Mouse (Mus musculus) midbrain, embryonic 16.5 days (tissue): Measurements from ENCODE around the gene Lonp1. TPM values are rescaled to one million over a fixed set of nuclear protein-coding genes. Genes with fewer than 3 reads are reported as not detected.
"Not testable (repeated sequence)": the region's sequence is repeated elsewhere in the genome, so short reads cannot be mapped to it uniquely, and the experiment has no call there.

Experiments
- ATAC-seq: fragments of 200-750 bp; cut with Nextera tagmentation; 2 replicates; pipeline ENCODE4 v1.8.0; 2017; ENCODE audit warnings: moderate TSS enrichment
- H3K27ac ChIP-seq: fragments of 300-500 bp; sonication (generic); 2 replicates; pipeline ENCODE4 v1.5.1; 2014; ENCODE audit warnings: mild to moderate bottlenecking, low read length, mixed read lengths
- H3K27me3 ChIP-seq: fragments of 300-500 bp; sonication (generic); 2 replicates; pipeline ENCODE4 v1.6.1; 2014; ENCODE audit warnings: low read depth, low read length, mixed read lengths; ENCODE audit not compliant: control insufficient read depth, insufficient read depth
- H3K36me3 ChIP-seq: fragments of 300-500 bp; sonication (generic); 2 replicates; pipeline ENCODE4 v1.6.1; 2014; ENCODE audit warnings: mild to moderate bottlenecking, low read length, moderate library complexity, mixed read lengths; ENCODE audit not compliant: control insufficient read depth, insufficient read depth
- H3K4me1 ChIP-seq: fragments of 300-500 bp; sonication (generic); 2 replicates; pipeline ENCODE4 v1.6.1; 2014; ENCODE audit warnings: mild to moderate bottlenecking, low read length, mixed read lengths; ENCODE audit not compliant: control insufficient read depth, insufficient read depth
- H3K4me2 ChIP-seq: fragments of 300-500 bp; sonication (generic); 2 replicates; pipeline ENCODE4 v1.6.1; 2014; ENCODE audit warnings: mild to moderate bottlenecking, low read length, mixed read lengths
- H3K4me3 ChIP-seq: fragments of 300-500 bp; sonication (generic); 2 replicates; pipeline ENCODE4 v1.5.1; 2014; ENCODE audit warnings: low read depth, mild to moderate bottlenecking, low read length, moderate library complexity, mixed read lengths
- H3K9ac ChIP-seq: fragments of 300-500 bp; sonication (generic); 2 replicates; pipeline ENCODE4 v1.6.1; 2014; ENCODE audit warnings: low read depth, low read length, mixed read lengths
- H3K9me3 ChIP-seq: fragments of 300-500 bp; sonication (generic); replicated peaks from 2 replicates; pipeline ENCODE4 v1.6.1; 2014; ENCODE audit warnings: mild to moderate bottlenecking, low read length, mixed read lengths; ENCODE audit not compliant: control insufficient read depth, poor library complexity, severe bottlenecking
- WGBS: fragments of 180-500 bp; shearing (Covaris S2); extraction: QIAGEN DNeasy Blood & Tissue Kit; methylation state at CpG from one replicate; pipeline ENCODE4 v1.1.7; 2014; 5-methylcytosine and 5-hydroxymethylcytosine counted together
- polyA plus RNA-seq: library from polyadenylated mRNA; unstranded; fragments of >200 nt; fragmentation: Nextera tagmentation; extraction: Ambion mirVana; gene quantifications from 2 replicates; pipeline ENCODE4 v1.2.1, GENCODE M21; 2015

The Lonp1 gene
- polyA plus RNA-seq, 1 experiment from 2014 or later, result 42.8 TPM

- H3K4me3 ChIP-seq, result peak overlapping the region; percentile 64
- H3K27me3 ChIP-seq, result no peaks in the 10 kb centered on the region
- no peak for ATAC-seq
- H3K27ac ChIP-seq, result no peak overlapping the region
- H3K9me3 ChIP-seq, result no peaks in the 10 kb centered on the region
- peak overlapping the region; percentile 77 for H3K9ac ChIP-seq
- 31% methylated on average over 14 of the region's 14 CpGs for WGBS
- H3K36me3 ChIP-seq, result peaks cover 24% of the 10 kb centered on the region
- peaks cover 15% of the 10 kb centered on the region for H3K4me1 ChIP-seq
- H3K4me2 ChIP-seq, result peak overlapping the region; percentile 83
Observed at GRCm38 (mm10) chr17:56614391-56615135, 12.1 kb downstream of the Lonp1 start.

- H3K9me3 ChIP-seq, ATAC-seq, H3K27me3 ChIP-seq: not testable (repeated sequence)
- H3K4me1 ChIP-seq, result peaks cover 18% of the 10 kb centered on the region
- H3K4me2 ChIP-seq, result peak overlapping the region; percentile 83
- peak overlapping the region; percentile 64 for H3K4me3 ChIP-seq
- H3K36me3 ChIP-seq, result peaks cover 19% of the 10 kb centered on the region
- WGBS, result 1% methylated on average over 26 of the region's 26 CpGs
- H3K27ac ChIP-seq, result peak overlapping the region; percentile 91
- H3K9ac ChIP-seq, result peak overlapping the region; percentile 77
Observed at GRCm38 (mm10) chr17:56613893-56614292, 12.8 kb downstream of the Lonp1 start.

GRCm38 (mm10) chr17:56613236-56613844 is 13.3 kb downstream of the Lonp1 start, which contains the start of gene Rpl36:
TSS of gene Rpl36 (plus strand) at chr17:56613416.
- peak within 1 kb of the TSS; percentile 91 for H3K27ac ChIP-seq
- peaks cover 24% of the 10 kb centered on the region for H3K4me1 ChIP-seq
- no peaks in the 10 kb centered on the region for H3K9me3 ChIP-seq
- ATAC-seq, result peak; percentile 61
- H3K27me3 ChIP-seq, result no peaks in the 10 kb centered on the region
- WGBS, result under 1% methylated on average over 47 of the region's 52 CpGs
- peak within 1 kb of the TSS; percentile 64 for H3K4me3 ChIP-seq
- H3K4me2 ChIP-seq, result peak within 1 kb of the TSS; percentile 83
- H3K9ac ChIP-seq, result peak within 1 kb of the TSS; percentile 77
- H3K36me3 ChIP-seq, result peaks cover 17% of the 10 kb centered on the region

- not testable (repeated sequence) for H3K27ac ChIP-seq, H3K9ac ChIP-seq, H3K4me2 ChIP-seq, H3K27me3 ChIP-seq, H3K9me3 ChIP-seq, H3K4me3 ChIP-seq, ATAC-seq, H3K36me3 ChIP-seq
- peaks cover 25% of the 10 kb centered on the region for H3K4me1 ChIP-seq
- 77% methylated on average over 10 of the region's 10 CpGs for WGBS
Observed at GRCm38 (mm10) chr17:56612565-56612939, 14.1 kb downstream of the Lonp1 start.

- ATAC-seq, result no peak
- Histone ChIP-seq H3K4me3 (no peak overlapping the region), H3K9ac (no peak overlapping the region), H3K36me3 (peaks cover 3% of the 10 kb centered on the region), H3K4me1 (peaks cover 25% of the 10 kb centered on the region), H3K27ac (no peak overlapping the region), H3K9me3 (no peaks in the 10 kb centered on the region), H3K4me2 (no peak overlapping the region), H3K27me3 (no peaks in the 10 kb centered on the region)
- 13% methylated on average over 14 of the region's 14 CpGs for WGBS
Observed at GRCm38 (mm10) chr17:56611861-56612564, 14.7 kb downstream of the Lonp1 start.

- Histone ChIP-seq H3K4me1 (peaks cover 25% of the 10 kb centered on the region), H3K9me3 (no peaks in the 10 kb centered on the region), H3K9ac (0 out of 2 replicates have a peak overlapping the region, but pooled peaks have one; percentile 25), H3K36me3 (peaks cover 10% of the 10 kb centered on the region), H3K4me2 (no peak overlapping the region), H3K4me3 (no peak overlapping the region), H3K27me3 (no peaks in the 10 kb centered on the region), H3K27ac (no peak overlapping the region)
- no peak for ATAC-seq
- WGBS, result 79% methylated on average over 2 of the region's 2 CpGs
Observed at GRCm38 (mm10) chr17:56611323-56611722, 15.4 kb downstream of the Lonp1 start.

GRCm38 (mm10) chr17:56609452-56610171 is 17.1 kb downstream of the Lonp1 start, which contains the start of gene 2410015M20Rik:
TSS of gene 2410015M20Rik (minus strand) at chr17:56609771.
- Histone ChIP-seq H3K9ac (peak within 1 kb of the TSS; percentile 87), H3K4me2 (peak within 1 kb of the TSS; percentile 90), H3K27ac (peak within 1 kb of the TSS; percentile 87), H3K4me3 (peak within 1 kb of the TSS; percentile 57), H3K9me3 (no peaks in the 10 kb centered on the region), H3K36me3 (peaks cover 21% of the 10 kb centered on the region), H3K4me1 (peaks cover 20% of the 10 kb centered on the region), H3K27me3 (no peaks in the 10 kb centered on the region)
- peak; percentile 89 for ATAC-seq
- under 1% methylated on average over 44 of the region's 44 CpGs for WGBS

- Histone ChIP-seq H3K4me1 (peaks cover 15% of the 10 kb centered on the region), H3K27ac (0 out of 2 replicates have a peak overlapping the region, but pooled peaks have one; percentile 2), H3K9ac (peak overlapping the region; percentile 87), H3K4me3 (peak overlapping the region; percentile 57), H3K4me2 (peak overlapping the region; percentile 90), H3K36me3 (peaks cover 30% of the 10 kb centered on the region), H3K27me3 (no peaks in the 10 kb centered on the region), H3K9me3 (no peaks in the 10 kb centered on the region)
- WGBS, result 69% methylated on average over 5 of the region's 5 CpGs
- no peak for ATAC-seq
Observed at GRCm38 (mm10) chr17:56608699-56609098, 18.0 kb downstream of the Lonp1 start.
